Mouse (Mus musculus): ENCODE measurements around the gene Serbp1.

The Serbp1 gene

GRCm38 (mm10) chr6:67230950-67231349, 7.0 kb upstream of the Serbp1 start:
- no peak for DNase-seq (ENCODE audit: low read depth, low spot score)

- DNase-seq (ENCODE audit: low read depth, low spot score) = no peak
Measured at GRCm38 (mm10) chr6:67235649-67236048, 2.3 kb upstream of the Serbp1 start.

GRCm38 (mm10) chr6:67236491-67237234, 1.3 kb upstream of the Serbp1 start:
- DNase-seq (ENCODE audit: low read depth, low spot score) = no peak

DNA sequence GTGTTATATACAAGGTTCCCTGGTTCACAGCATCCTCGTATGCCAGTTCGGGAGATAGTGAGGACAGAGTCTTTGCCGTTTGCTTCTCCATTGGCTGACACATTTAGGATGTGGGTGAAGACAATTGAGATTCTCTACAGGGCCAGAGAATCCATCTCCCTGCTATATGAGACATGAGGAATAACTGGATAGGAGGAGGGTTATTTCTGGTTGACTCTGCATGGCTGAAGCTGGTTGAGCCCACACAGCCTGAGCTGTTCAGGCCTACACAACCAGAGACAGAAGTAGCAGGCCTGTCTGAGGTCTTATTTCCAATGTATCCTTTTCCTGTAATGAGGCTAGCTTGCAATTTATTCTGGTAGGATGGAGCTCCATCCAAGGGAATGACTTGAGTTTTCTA, 3.3 kb downstream of the Serbp1 start:
- DNase-seq (ENCODE audit: low read depth, low spot score) = no peak

DNA sequence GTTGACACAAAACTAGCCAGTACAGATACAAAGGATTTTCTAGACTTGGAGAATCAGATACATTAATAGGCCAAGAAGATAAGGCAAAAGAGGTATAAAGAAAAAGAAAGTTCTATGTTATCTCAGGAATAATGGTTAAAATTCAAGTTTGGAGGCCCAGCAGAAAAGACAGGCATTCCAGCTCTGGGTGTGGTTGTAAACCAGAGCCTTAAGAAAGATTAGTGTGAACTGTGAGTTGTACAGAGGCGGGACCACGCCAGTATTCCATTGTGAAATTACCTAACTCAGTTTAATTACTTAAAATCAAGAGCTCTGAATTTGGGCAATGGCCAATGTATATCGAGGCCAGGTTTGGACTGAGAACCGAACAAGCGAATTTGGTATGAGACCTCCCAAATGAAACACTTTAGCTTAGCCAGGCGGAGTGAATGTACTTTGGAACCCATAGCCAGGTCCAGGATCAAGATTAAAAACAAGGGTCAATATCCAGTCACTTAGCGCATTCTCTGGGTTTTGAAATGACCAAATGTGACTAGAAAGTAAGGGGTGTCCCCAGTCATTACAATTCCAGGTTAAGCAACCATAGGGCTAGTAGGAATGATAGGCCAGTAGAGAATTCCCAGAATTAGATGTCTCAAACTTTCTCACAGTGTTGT, 5.9 kb downstream of the Serbp1 start:
- DNase-seq (ENCODE audit: low read depth, low spot score) = no peak

DNA sequence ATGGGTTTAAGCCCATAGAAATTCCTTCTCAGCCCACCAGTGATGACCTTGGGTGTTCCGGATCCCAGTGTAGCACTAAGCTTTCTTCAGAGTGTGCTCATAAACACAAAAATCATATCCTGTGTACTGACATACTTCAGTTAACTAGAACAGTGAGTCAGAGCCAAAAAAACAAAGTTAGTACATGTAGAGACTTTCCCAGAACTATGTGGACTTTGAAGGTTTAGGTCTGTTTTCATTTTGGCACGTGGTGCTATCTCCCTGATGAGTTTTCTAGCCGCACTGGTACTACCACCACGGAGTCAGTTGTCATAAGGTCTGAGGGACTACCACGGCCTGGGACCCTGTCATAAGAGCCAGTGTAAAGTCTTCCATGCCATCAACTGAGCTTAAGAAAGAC, 6.5 kb downstream of the Serbp1 start:
- no peak for DNase-seq (ENCODE audit: low read depth, low spot score)

GRCm38 (mm10) chr6:67251095-67251494, 13.1 kb downstream of the Serbp1 start:
- DNase-seq (ENCODE audit: low read depth, low spot score) = no peak

- DNase-seq (ENCODE audit: low read depth, low spot score) = no peak
Measured at GRCm38 (mm10) chr6:67264935-67265334, 27.0 kb downstream of the Serbp1 start.

- peak; percentile 38 for DNase-seq (ENCODE audit: low read depth, low spot score)
Measured at GRCm38 (mm10) chr6:67266159-67266657, 28.2 kb downstream of the Serbp1 start.

DNA sequence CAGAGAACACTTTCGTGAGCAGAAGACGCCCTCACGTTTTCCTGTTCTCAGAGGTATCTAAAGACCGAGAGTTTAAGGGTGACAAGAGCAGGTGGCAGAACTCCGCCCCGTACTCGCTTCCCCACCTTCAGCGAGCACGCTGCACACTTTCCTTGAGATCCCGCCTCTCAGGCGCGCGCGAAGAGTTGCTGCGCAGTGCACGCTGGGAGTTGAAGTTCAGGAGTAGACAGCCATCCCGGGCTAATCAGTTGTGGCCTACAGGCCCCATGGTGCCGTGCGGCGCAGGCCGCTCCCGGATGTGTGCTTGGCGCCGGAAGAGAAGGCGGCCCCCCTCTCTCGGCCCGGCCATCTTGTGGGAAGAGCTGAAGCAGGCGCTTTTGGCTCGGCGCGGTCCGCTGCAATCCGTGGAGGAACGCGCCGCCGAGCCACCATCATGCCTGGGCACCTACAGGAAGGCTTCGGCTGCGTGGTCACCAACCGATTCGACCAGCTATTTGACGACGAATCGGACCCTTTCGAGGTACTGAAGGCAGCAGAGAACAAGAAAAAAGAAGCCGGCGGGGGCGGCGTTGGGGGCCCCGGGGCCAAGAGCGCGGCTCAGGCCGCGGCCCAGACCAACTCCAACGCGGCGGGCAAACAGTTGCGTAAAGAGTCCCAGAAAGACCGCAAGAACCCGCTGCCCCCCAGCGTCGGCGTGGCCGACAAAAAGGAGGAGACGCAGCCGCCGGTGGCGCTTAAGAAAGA, 28.9 kb downstream of the Serbp1 start:
- DNase-seq (ENCODE audit: low read depth, low spot score) = peak; percentile 92

GRCm38 (mm10) chr6:67267408-67268244, 29.6 kb downstream of the Serbp1 start:
- DNase-seq (ENCODE audit: low read depth, low spot score) = peak; percentile 40

- no peak for DNase-seq (ENCODE audit: low read depth, low spot score)
Measured at GRCm38 (mm10) chr6:67268245-67268612, 30.3 kb downstream of the Serbp1 start.

DNA sequence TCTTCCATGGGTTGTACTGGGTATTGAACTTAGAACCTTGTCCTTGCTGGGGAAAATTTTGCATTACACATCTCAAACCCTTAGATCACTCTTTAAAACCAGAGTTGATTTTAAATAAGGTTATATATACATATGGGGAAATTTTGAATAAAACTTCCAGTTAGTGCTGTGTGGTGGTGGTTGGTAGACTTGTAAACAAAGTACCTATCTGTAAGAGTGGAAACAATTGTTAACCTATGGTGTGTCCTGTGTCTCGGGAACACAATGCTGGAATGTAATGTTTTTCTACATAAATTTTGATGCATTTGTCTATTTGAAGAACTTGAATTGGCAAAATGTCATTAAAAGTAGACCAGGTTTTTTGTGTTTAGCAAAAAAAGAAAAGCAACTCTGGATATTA, 31.0 kb downstream of the Serbp1 start:
- no peak for DNase-seq (ENCODE audit: low read depth, low spot score)

DNA sequence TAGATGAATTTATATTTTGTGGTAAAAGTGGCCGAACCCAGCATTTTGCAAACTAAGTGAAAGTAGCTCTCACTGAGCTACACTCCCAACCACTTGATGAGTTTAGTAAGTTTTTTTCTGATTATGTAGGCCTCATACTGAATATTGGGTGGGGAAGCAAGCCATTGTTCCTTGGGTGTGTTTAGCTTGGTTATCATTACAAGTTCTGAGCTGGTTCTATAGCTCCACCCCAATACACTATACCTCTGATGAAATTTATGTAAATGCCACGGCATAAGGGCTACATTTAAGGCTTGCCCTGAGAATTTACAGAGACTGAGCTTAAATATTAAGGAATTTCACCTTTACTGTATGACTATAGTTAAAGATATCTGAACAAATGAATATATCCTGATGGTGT, 31.5 kb downstream of the Serbp1 start:
- no peak for DNase-seq (ENCODE audit: low read depth, low spot score)

DNA sequence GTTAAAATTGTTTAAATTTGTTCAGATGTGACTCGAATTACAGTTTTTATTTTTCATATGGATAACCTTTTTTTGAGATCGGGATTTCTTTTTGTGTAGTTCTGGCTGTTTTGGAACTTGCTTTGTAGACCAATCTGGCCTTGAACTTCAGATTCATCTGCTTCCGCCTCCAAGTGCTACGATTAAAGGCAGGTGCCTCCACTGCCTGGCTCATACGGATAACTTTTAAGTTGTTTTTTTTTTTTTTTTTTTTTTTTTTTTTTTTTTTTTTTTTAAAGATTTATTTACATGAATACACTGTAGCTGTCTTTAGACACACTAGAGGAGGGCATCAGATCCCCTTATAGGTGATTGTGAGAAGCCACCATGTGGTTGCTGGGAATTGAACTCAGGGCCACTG, 40.0 kb downstream of the Serbp1 start:
- no peak for DNase-seq (ENCODE audit: low read depth, low spot score)

GRCm38 (mm10) chr6:67281614-67282197, 43.7 kb downstream of the Serbp1 start:
- no peak for DNase-seq (ENCODE audit: low read depth, low spot score)

DNA sequence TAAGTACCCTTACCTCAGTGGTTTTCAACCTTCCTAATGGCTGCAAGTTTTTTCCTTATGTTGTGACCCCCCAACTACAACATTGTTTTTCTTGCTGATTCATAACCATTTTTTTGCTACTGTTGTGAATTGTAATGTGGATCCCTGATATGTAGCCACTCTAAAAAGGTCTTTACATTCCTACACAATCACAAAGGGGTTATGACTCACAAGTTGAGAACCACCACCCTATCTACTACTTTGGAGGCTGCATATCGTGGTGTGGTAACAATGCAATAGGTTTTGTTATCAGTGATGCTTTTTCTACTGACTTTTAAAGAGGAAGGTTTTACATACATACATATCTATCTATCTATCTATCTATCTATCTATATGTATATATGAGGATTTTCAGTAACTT, 44.9 kb downstream of the Serbp1 start:
- DNase-seq (ENCODE audit: low read depth, low spot score) = no peak

DNA sequence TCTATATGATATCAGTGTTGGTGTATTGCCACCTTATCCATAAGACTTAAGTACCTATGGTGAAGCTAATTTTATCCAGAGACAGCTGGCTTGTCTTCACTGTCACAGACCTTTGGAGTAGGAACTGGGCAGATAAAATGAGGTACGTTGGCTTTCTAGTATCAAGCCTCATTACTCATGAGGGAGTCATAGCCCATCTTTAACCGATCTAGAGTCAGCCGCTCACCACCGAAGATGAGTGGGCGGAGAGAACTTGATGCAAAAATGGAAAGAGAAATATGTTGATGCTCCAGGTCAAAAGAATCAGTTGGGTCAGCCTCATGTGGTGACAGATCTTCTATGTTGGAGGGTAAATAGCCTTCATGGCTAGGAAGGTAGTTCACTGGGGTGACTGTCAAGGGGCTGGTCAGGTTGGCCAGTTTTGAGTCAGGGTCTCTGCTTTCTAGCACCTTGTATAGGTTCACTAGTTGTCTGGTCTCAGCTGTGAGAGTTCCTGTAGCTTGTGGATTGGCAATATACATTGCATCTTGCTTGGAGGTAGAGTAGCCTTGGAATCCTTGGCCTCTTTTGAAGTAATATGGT, 54.2 kb downstream of the Serbp1 start:
- DNase-seq (ENCODE audit: low read depth, low spot score) = no peak

DNA sequence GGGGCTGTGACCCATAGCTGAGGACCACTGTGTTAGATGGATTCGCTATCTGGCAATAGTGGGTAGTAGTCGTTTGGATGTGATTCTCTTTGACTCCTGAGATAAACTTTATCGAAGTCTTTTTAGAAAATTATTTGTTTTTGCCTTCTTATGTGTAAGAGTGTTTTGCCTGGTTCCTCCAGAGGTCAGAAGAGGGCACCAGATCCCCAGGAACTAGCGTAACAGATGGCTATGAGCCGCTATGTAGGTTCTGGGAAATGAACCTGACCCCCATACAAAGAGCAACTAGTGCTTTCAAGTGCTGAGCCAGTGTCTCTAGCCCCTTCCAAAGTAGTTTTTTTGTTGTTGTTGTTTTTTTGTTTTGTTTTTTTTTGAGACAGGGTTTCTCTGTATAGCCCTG, 58.1 kb downstream of the Serbp1 start:
- no peak for DNase-seq (ENCODE audit: low read depth, low spot score)

- no peak for DNase-seq (ENCODE audit: low read depth, low spot score)
Measured at GRCm38 (mm10) chr6:67298742-67299141, 60.8 kb downstream of the Serbp1 start.

DNA sequence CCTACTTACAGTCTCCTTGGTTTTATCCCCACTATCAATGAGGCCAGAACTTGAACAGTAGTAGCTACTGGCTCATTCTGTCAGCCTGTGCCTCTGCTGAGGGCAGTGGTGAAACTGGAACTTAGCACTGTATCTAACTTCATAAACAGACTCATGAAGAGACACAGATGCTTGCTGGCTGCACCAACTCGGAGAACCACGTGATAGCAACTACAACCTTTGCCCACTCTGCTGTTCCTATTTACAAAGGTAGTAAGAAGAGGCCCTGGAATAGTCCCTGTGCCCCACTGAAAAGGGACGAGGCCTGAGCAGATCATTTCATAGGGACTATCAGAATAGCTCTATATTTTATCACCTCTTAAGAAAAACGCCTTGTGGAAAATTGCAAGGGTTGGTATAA, 62.3 kb downstream of the Serbp1 start:
- no peak for DNase-seq (ENCODE audit: low read depth, low spot score)
